Mouse (Mus musculus) liver, adult 2 months (tissue): Measurements from ENCODE around the gene Rerg.

Experiments
- CTCF ChIP-seq: fragments of 200-500 bp; IDR thresholded peaks from 2 replicates; pipeline ENCODE4 v1.5.1; 2011; ENCODE audit warnings: low read depth, low read length, control low read depth
- POLR2A ChIP-seq: fragments of 200-500 bp; IDR thresholded peaks from 2 replicates; pipeline ENCODE4 v1.6.1; 2011; ENCODE audit warnings: low read length, control low read depth; ENCODE audit not compliant: insufficient read depth; ENCODE audit errors: extremely low read depth

DNA sequence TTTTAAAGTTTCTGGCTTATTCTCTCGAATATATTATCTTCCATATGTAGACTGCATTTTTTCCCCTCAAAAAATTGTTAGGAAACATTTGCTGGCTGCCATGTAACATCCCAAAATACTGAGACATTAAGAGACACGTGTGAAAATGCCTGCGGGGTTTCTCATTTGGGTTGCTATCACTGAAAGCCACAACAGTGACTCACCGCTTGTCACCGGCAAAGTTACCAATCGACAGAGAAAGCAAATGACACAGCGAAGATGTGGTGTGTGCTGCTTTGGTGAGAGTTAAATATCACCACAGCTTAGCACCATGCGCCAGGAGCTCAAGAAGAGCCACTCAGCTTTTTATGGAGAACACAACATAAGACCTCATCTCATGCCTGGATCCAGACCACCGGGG lies 44.9 kb downstream of the Rerg start:
- TF ChIP-seq CTCF, result no peak
- no peak for TF ChIP-seq POLR2A
